Mouse (Mus musculus) myocyte (in vitro differentiated cells): ENCODE measurements around the gene Zdhhc5.

ENCODE experiments used
- CEBPB ChIP-seq: IDR thresholded peaks from 2 replicates; pipeline ENCODE4 v1.6.1; 2011; ENCODE audit warnings: mild to moderate bottlenecking, moderate library complexity; ENCODE audit not compliant: poor library complexity, insufficient read depth, severe bottlenecking
- E2F4 ChIP-seq: IDR thresholded peaks from one replicate; pipeline ENCODE4 v1.6.1; 2011; ENCODE audit warnings: mild to moderate bottlenecking, control low read depth, moderate library complexity; ENCODE audit not compliant: insufficient read depth
- MAX ChIP-seq: IDR thresholded peaks from one replicate; pipeline ENCODE4 v1.6.1; 2011; ENCODE audit warnings: low read depth, mild to moderate bottlenecking, control low read depth
- MYOD1 ChIP-seq, 3 experiments: IDR thresholded peaks; one replicate each; pipeline ENCODE4 v1.6.1; 2011; ENCODE audit warnings: control low read depth in 2 of 3, low read depth in 2 of 3, mild to moderate bottlenecking in 2 of 3, moderate library complexity in 1 of 3; ENCODE audit not compliant: insufficient read length in 2 of 3, control insufficient read depth in 1 of 3
- MYOG ChIP-seq, 3 experiments: IDR thresholded peaks; one replicate each; pipeline ENCODE4 v1.6.1; 2011; ENCODE audit warnings: control low read depth in 2 of 3, low read depth in 2 of 3, mild to moderate bottlenecking in 2 of 3; ENCODE audit not compliant: insufficient read length in 2 of 3, control insufficient read depth in 1 of 3, insufficient read depth in 1 of 3
- POLR2A ChIP-seq: IDR thresholded peaks from one replicate; pipeline ENCODE4 v1.6.1; 2011; ENCODE audit warnings: low read depth, mild to moderate bottlenecking, control low read depth, moderate library complexity; ENCODE audit not compliant: insufficient read length
- POLR2AphosphoS2 ChIP-seq: IDR thresholded peaks from one replicate; pipeline ENCODE4 v1.6.1; 2011; ENCODE audit warnings: low read depth, control low read depth; ENCODE audit not compliant: insufficient read length
- REST ChIP-seq: IDR thresholded peaks from one replicate; pipeline ENCODE4 v1.6.1; 2011; ENCODE audit warnings: mild to moderate bottlenecking, control low read depth, moderate library complexity; ENCODE audit not compliant: insufficient read depth, insufficient read length
- SRF ChIP-seq: IDR thresholded peaks from one replicate; pipeline ENCODE4 v1.6.1; 2011; ENCODE audit warnings: low read depth; ENCODE audit not compliant: control insufficient read depth, insufficient read length
- TCF12 ChIP-seq: IDR thresholded peaks from one replicate; pipeline ENCODE4 v1.6.1; 2011; ENCODE audit warnings: mild to moderate bottlenecking, control low read depth; ENCODE audit not compliant: poor library complexity, insufficient read depth, severe bottlenecking
- TCF3 ChIP-seq: IDR thresholded peaks from one replicate; pipeline ENCODE4 v1.6.1; 2011; ENCODE audit warnings: low read depth, control low read depth; ENCODE audit not compliant: insufficient read length
- USF1 ChIP-seq: IDR thresholded peaks from one replicate; pipeline ENCODE4 v1.6.1; 2011; ENCODE audit warnings: low read depth, mild to moderate bottlenecking, control low read depth, moderate library complexity

DNA sequence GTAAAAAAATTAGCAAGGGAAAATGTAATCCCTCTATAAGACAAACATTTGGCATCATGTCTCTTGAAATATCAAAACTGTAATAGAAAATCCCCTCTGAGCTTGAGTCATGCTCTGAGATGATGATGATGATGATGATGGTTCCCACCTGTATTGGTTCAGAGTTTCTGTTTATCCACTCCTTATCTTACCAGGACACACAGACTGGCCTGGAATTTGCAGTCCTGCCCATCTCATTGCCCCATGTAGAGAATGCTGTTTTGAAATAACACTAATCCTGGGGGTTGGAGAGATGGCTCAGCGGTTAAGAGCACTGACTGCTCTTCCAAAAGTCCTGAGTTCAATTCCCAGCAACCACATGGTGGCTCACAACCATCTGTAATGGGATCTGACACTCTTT lies 17.4 kb upstream of the Zdhhc5 start:
- TF ChIP-seq POLR2A (no peak), USF1 (no peak), TCF12 (no peak), POLR2AphosphoS2 (no peak), MAX (no peak), SRF (no peak), E2F4 (no peak), CEBPB (no peak), REST (no peak), MYOD1 (IDR thresholded peaks at IDR 0.05; ENCODE audit: control insufficient read depth in 1 of 3, insufficient read length in 2 of 3, low read depth in 2 of 3) (no peak), MYOG (IDR thresholded peaks at IDR 0.05; ENCODE audit: control insufficient read depth in 1 of 3, insufficient read depth in 1 of 3, insufficient read length in 2 of 3, low read depth in 2 of 3) (no peak), TCF3 (no peak)
